Comparison of ENCODE assay signal across 9 mouse cellular contexts in genomic region chr5:30998306-30998705, GRCm38 (mm10). TPM values are rescaled to one million over a fixed set of nuclear protein-coding genes. Genes with fewer than 3 reads are reported as not detected.
DNase-seq lines count a peak whose midpoint lies in the region; ATAC-seq and TF ChIP-seq lines count a peak whose summit lies in the region.
"Had no signal": no experiment of that assay in that cellular context is flagged by ENCODE, and none has a peak within 500 bp of the region (broad histone marks: within the 10 kb centered on the region; RNA-seq: fewer than 3 reads in every experiment).

No protein-coding gene starts in this region.

- H3K4me2 ChIP-seq in neural tube, embryonic 15.5 days: no peak overlapping the region
- H3K4me2 ChIP-seq: hindbrain, embryonic 15.5 days had no signal

- no peak overlapping the region for H3K27ac ChIP-seq in cerebellum, adult 2 months (ENCODE audit: insufficient read depth, low read length)
- no peak overlapping the region for H3K27ac ChIP-seq in neural tube, embryonic 15.5 days (replicated peaks)
- H3K27ac ChIP-seq: hindbrain, embryonic 15.5 days had no signal

- ATAC-seq in neural tube, embryonic 15.5 days (ENCODE audit: low FRiP score): no peak
- ATAC-seq in monocyte, adult 5-6 weeks (replicated peaks; ENCODE audit: insufficient number of reproducible peaks, low FRiP score, low TSS enrichment, poor library complexity, severe bottlenecking): peak; percentile 79

- TF ChIP-seq POLR2A in cerebellum, adult 2 months (IDR thresholded peaks at IDR 0.05; ENCODE audit: borderline replicate concordance, insufficient read depth, low read length): no peak

- TF ChIP-seq CTCF in cerebellum, adult 2 months (IDR thresholded peaks at IDR 0.05; ENCODE audit: borderline replicate concordance, insufficient read depth, low read depth, low read length): peak; percentile 60; the same call in 1 of the 2 replicates

- H3K9me3 ChIP-seq in neural tube, embryonic 15.5 days (replicated peaks): no peaks in the 10 kb centered on the region
- H3K9me3 ChIP-seq: hindbrain, embryonic 15.5 days had no signal

- no peak overlapping the region for H3K4me3 ChIP-seq in cerebellum, adult 2 months (replicated peaks; ENCODE audit: insufficient read depth, low read depth, low read length)
- H3K4me3 ChIP-seq in neural tube, embryonic 15.5 days (replicated peaks): no peak overlapping the region
- H3K4me3 ChIP-seq: hindbrain, embryonic 15.5 days had no signal

- H3K27me3 ChIP-seq in cerebellum, adult 2 months (ENCODE audit: control insufficient read depth, insufficient read depth, low read length): no peaks in the 10 kb centered on the region
- H3K27me3 ChIP-seq in neural tube, embryonic 15.5 days (replicated peaks): no peaks in the 10 kb centered on the region
- H3K27me3 ChIP-seq: hindbrain, embryonic 15.5 days had no signal

- no peaks in the 10 kb centered on the region for H3K4me1 ChIP-seq in cerebellum, adult 2 months (ENCODE audit: control insufficient read depth, insufficient read depth, low read length)
- H3K4me1 ChIP-seq in neural tube, embryonic 15.5 days: no peaks in the 10 kb centered on the region
- H3K4me1 ChIP-seq: hindbrain, embryonic 15.5 days had no signal

- H3K9ac ChIP-seq in neural tube, embryonic 15.5 days (replicated peaks): no peak overlapping the region
- H3K9ac ChIP-seq: hindbrain, embryonic 15.5 days had no signal

- no peaks in the 10 kb centered on the region for H3K36me3 ChIP-seq in neural tube, embryonic 15.5 days
- H3K36me3 ChIP-seq: hindbrain, embryonic 15.5 days had no signal

- 26% methylated on average over 5 of the region's 5 CpGs for WGBS in cerebellum, adult 2 months
- 29% methylated on average over 5 of the region's 5 CpGs for WGBS in neural tube, embryonic 15.5 days

- intact Hi-C loops in left cerebral cortex, postnatal 36 days (cut with DNase I): no loop called here

- no peak for DNase-seq in cerebellum, adult 2 months
- no peak for DNase-seq in cerebellum, postnatal 4 days (ENCODE audit: low spot score in 2 of 2)
- DNase-seq in neural tube, embryonic 10.5 days (ENCODE audit: extremely low spot score, low spot score): peak; percentile 59
- DNase-seq in embryo, embryonic 9.5 days (ENCODE audit: extremely low spot score): peak; percentile 50
- peak; percentile 62 for DNase-seq in kidney, postnatal 10 days
- no peak for DNase-seq in left cerebral cortex, postnatal 36 days (ENCODE audit: low spot score in 2 of 2)

RNA-seq across cellular contexts. Expression of gene Tcf23, which starts 29.8 kb away (rescaled TPM):
- polyA plus RNA-seq in cerebellum, adult 2 months (2012; rRNA removed): 0.28 and 0.29 TPM in 2 replicates
- polyA plus RNA-seq in neural tube, embryonic 15.5 days (2015; fragmentation: Nextera tagmentation; extraction: Ambion mirVana): 0.13 TPM in 1 of 2 replicates, not detected in the other
- 0.10 TPM in 1 of 3 replicates, not detected in the others for total RNA-seq in monocyte, adult 5-6 weeks (2017)
- under 1 TPM; 0.15 to 0.27 TPM for total RNA-seq in left cerebral cortex, postnatal 36 days (2021)
- polyA plus RNA-seq: hindbrain, embryonic 15.5 days had no signal

RNA-seq across cellular contexts. Expression of gene Preb, which starts 38.1 kb away (rescaled TPM):
- 228 and 241 TPM in 2 replicates for polyA plus RNA-seq in cerebellum, adult 2 months (2012; rRNA removed)
- 124 and 125 TPM in 2 replicates for polyA plus RNA-seq in neural tube, embryonic 15.5 days (2015; fragmentation: Nextera tagmentation; extraction: Ambion mirVana)
- 117 to 146 TPM (median 144 TPM) in 3 replicates for total RNA-seq in monocyte, adult 5-6 weeks (2017)
- 100 to 1,000 TPM; 121 to 128 TPM for total RNA-seq in left cerebral cortex, postnatal 36 days (2021)

RNA-seq across cellular contexts. Expression of gene Atraid, which starts 49.8 kb away (rescaled TPM):
- 170 and 175 TPM in 2 replicates for polyA plus RNA-seq in cerebellum, adult 2 months (2012; rRNA removed)
- polyA plus RNA-seq in neural tube, embryonic 15.5 days (2015; fragmentation: Nextera tagmentation; extraction: Ambion mirVana): 173 and 179 TPM in 2 replicates
- total RNA-seq in monocyte, adult 5-6 weeks (2017): 44.7 to 61.4 TPM (median 49.9 TPM) in 3 replicates
- 10 to 100 TPM; 74.3 to 75.8 TPM for total RNA-seq in left cerebral cortex, postnatal 36 days (2021)

RNA-seq across cellular contexts. Expression of gene Slc5a6, which starts 50.4 kb away (rescaled TPM):
- polyA plus RNA-seq in cerebellum, adult 2 months (2012; rRNA removed): 45.1 and 49.6 TPM in 2 replicates
- 16.7 and 17.8 TPM in 2 replicates for polyA plus RNA-seq in neural tube, embryonic 15.5 days (2015; fragmentation: Nextera tagmentation; extraction: Ambion mirVana)
- total RNA-seq in monocyte, adult 5-6 weeks (2017): 0.38 to 3.7 TPM (median 3.0 TPM) in 3 replicates
- total RNA-seq in left cerebral cortex, postnatal 36 days (2021): 10 to 100 TPM; 14.4 to 17.9 TPM

RNA-seq across cellular contexts. Expression of gene Cgref1, which starts 52.9 kb away (rescaled TPM):
- 16.7 and 18.5 TPM in 2 replicates for polyA plus RNA-seq in cerebellum, adult 2 months (2012; rRNA removed)
- polyA plus RNA-seq in neural tube, embryonic 15.5 days (2015; fragmentation: Nextera tagmentation; extraction: Ambion mirVana): 68.9 and 80.2 TPM in 2 replicates
- total RNA-seq in monocyte, adult 5-6 weeks (2017): not detected in 3 replicates
- 10 to 100 TPM; 26.1 to 26.4 TPM for total RNA-seq in left cerebral cortex, postnatal 36 days (2021)

Comparison
In these comparisons a context has a peak if more than half of its experiments do, and no peak if none do; other contexts are left out.
1. DNase-seq: peak in neural tube, embryonic 10.5 days (single experiment), embryo, embryonic 9.5 days (single experiment) and kidney, postnatal 10 days (single experiment); none in cerebellum, adult 2 months (0 of 2), cerebellum, postnatal 4 days (0 of 2) and left cerebral cortex, postnatal 36 days (0 of 2).